Comparison of ENCODE assay signal across 9 mouse cellular contexts in genomic region chr17:13830636-13831341, GRCm38 (mm10).
DNase-seq lines count a peak whose midpoint lies in the region; ATAC-seq and TF ChIP-seq lines count a peak whose summit lies in the region.
"Had no signal": no experiment of that assay in that cellular context is flagged by ENCODE, and none has a peak within 500 bp of the region (broad histone marks: within the 10 kb centered on the region; RNA-seq: fewer than 3 reads in every experiment).

No protein-coding gene starts in this region.

- no peak overlapping the region for H3K4me3 ChIP-seq in kidney, postnatal 0 days (replicated peaks; ENCODE audit: low read depth, low read length)
- H3K4me3 ChIP-seq in midbrain, embryonic 14.5 days (replicated peaks; ENCODE audit: low read depth, low read length), result no peak overlapping the region
- H3K4me3 ChIP-seq: limb, embryonic 15.5 days had no signal

- H3K36me3 ChIP-seq in kidney, postnatal 0 days (ENCODE audit: insufficient read depth, low read length), result peaks cover 29% of the 10 kb centered on the region
- H3K36me3 ChIP-seq in midbrain, embryonic 14.5 days (ENCODE audit: control insufficient read depth, insufficient read depth, low read length), result peaks cover 50% of the 10 kb centered on the region

- H3K9ac ChIP-seq in kidney, postnatal 0 days (ENCODE audit: low read depth, low read length), result no peak overlapping the region
- H3K9ac ChIP-seq in midbrain, embryonic 14.5 days (replicated peaks; ENCODE audit: low read length), result no peak overlapping the region
- H3K9ac ChIP-seq: limb, embryonic 15.5 days had no signal

- no peak for ATAC-seq in kidney, postnatal 0 days (replicated peaks; ENCODE audit: low FRiP score, low read depth)
- peak; percentile 50; the same call in 1 of the 2 replicates for ATAC-seq in midbrain, embryonic 14.5 days (ENCODE audit: low FRiP score, low TSS enrichment)
- ATAC-seq in megakaryocyte, adult 5-6 weeks (ENCODE audit: poor library complexity, severe bottlenecking), result no peak

- H3K9me3 ChIP-seq in kidney, postnatal 0 days (replicated peaks; ENCODE audit: low read length), result no peaks in the 10 kb centered on the region
- H3K9me3 ChIP-seq in midbrain, embryonic 14.5 days (ENCODE audit: control insufficient read depth, low read length), result no peaks in the 10 kb centered on the region
- H3K9me3 ChIP-seq: limb, embryonic 15.5 days had no signal

- no peaks in the 10 kb centered on the region for H3K27me3 ChIP-seq in kidney, postnatal 0 days (ENCODE audit: insufficient read depth, low read length)
- H3K27me3 ChIP-seq in midbrain, embryonic 14.5 days (ENCODE audit: control insufficient read depth, insufficient read depth, low read length), result no peaks in the 10 kb centered on the region
- H3K27me3 ChIP-seq: limb, embryonic 15.5 days had no signal

- peak; percentile 93 for TF ChIP-seq CTCF in kidney, postnatal 0 days (IDR thresholded peaks at IDR 0.05; ENCODE audit: low read depth)

- 81% methylated on average over 1 of the region's 1 CpGs for WGBS in kidney, postnatal 0 days
- 94% methylated on average over 1 of the region's 1 CpGs for WGBS in midbrain, embryonic 14.5 days

- H3K4me1 ChIP-seq in kidney, postnatal 0 days (replicated peaks; ENCODE audit: insufficient read depth, low read length), result no peaks in the 10 kb centered on the region
- no peaks in the 10 kb centered on the region for H3K4me1 ChIP-seq in midbrain, embryonic 14.5 days (ENCODE audit: control insufficient read depth, insufficient read depth, low read length)
- H3K4me1 ChIP-seq: limb, embryonic 15.5 days had no signal

- peak; percentile 76 for DNase-seq in layer of hippocampus, adult 11-12 months (ENCODE audit: low spot score)
- DNase-seq in layer of hippocampus, postnatal 36 days, result no peak
- peak; percentile 64 for DNase-seq in R1 (ENCODE audit: low read depth, low spot score)
- peak; percentile 76 for DNase-seq in embryo, embryonic 11 days
- DNase-seq in kidney, postnatal 0 days (ENCODE audit: low spot score), result peak; percentile 83
- peak; percentile 89 for DNase-seq in midbrain, embryonic 14.5 days
- DNase-seq in T-cell, adult 2 months (ENCODE audit: low spot score), result no peak

- no peak overlapping the region for H3K4me2 ChIP-seq in kidney, postnatal 0 days (ENCODE audit: low read length)
- H3K4me2 ChIP-seq in midbrain, embryonic 14.5 days (ENCODE audit: low read length), result no peak overlapping the region
- H3K4me2 ChIP-seq: limb, embryonic 15.5 days had no signal

- H3K27ac ChIP-seq in kidney, postnatal 0 days, result no peak overlapping the region
- H3K27ac ChIP-seq in midbrain, embryonic 14.5 days (replicated peaks; ENCODE audit: low read depth, low read length), result no peak overlapping the region
- H3K27ac ChIP-seq: limb, embryonic 15.5 days had no signal

Comparison
In these comparisons a context has a peak if more than half of its experiments do, and no peak if none do; other contexts are left out.
1. DNase-seq: peak in layer of hippocampus, adult 11-12 months (single experiment), R1 (single experiment), embryo, embryonic 11 days (single experiment), kidney, postnatal 0 days (single experiment) and midbrain, embryonic 14.5 days (single experiment); none in layer of hippocampus, postnatal 36 days (0 of 2) and T-cell, adult 2 months (single experiment).